Mouse (Mus musculus) testis, adult 2 months (tissue): ENCODE measurements at regions not wholly inside any gene's neighbourhood (a gene's known extent, or its start where the extent isn't known, plus 50 kb on each side); places are given as distances from the start of the nearest gene placed in this dataset.

Experiments
- CTCF ChIP-seq: fragments of 200-500 bp; IDR thresholded peaks from 2 replicates; pipeline ENCODE4 v1.5.1; 2012; ENCODE audit warnings: low read depth, mild to moderate bottlenecking, inconsistent platforms, low read length, moderate library complexity; ENCODE audit not compliant: control insufficient read depth, insufficient read depth, insufficient replicate concordance
- POLR2A ChIP-seq: fragments of 200-500 bp; IDR thresholded peaks from 2 replicates; pipeline ENCODE4 v1.6.1; 2012; ENCODE audit warnings: low read depth, mild to moderate bottlenecking, inconsistent platforms, low read length, moderate library complexity; ENCODE audit not compliant: control insufficient read depth

DNA sequence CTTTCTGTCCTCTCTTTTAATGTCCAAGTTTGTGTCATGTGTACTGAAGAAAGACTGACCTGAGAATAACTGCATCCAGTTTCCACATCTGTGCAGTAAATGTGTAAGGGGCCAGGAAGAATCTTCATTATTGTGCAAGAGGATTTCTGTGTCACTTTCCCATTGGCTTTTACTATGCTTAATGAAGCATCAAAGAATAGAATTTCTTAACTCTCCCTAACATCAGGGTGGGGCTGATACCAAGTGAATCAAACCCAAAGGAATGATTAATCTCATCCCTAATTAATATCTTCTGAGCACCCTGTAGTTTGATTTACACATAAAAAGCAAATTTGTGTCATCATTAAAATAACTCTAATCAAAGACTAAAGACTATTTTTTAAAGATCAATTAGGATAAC, 104.5 kb upstream of the Pld5 start:
- no peak for TF ChIP-seq POLR2A
- no peak for TF ChIP-seq CTCF
